Mouse (Mus musculus) ES-Bruce4 (cell line): ENCODE measurements around the gene Trmt1.

ENCODE experiments used
- CTCF ChIP-seq: IDR thresholded peaks from one replicate; pipeline ENCODE4 v1.8.1; 2011; ENCODE audit warnings: low read depth, low read length
- EP300 ChIP-seq: IDR thresholded peaks from 2 replicates; pipeline ENCODE4 v1.6.1; 2011; ENCODE audit warnings: low read depth, low read length; ENCODE audit not compliant: insufficient read depth
- POLR2A ChIP-seq: IDR thresholded peaks from one replicate; pipeline ENCODE4 v1.8.1; 2011; ENCODE audit warnings: low read length; ENCODE audit not compliant: insufficient read depth

DNA sequence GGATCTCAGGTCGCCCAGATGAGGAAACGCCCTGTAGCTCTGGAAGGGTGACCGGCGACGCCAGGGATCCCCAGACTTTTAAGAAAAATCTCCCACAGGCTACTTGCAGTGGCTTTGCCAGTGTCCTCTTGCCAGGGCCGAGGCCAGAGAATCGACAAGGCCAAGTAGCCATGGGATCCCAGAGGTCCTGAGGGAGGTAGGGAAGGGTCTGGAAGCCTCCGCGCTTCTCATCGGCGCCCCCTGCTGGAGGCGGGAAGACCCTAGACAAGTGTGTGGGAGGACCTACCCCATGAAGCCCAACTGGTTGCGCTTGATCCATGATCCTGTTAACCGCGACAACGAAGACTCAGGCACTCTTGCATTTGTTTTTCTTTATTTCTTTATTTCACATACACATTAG, 18.2 kb downstream of the Trmt1 start:
- no peak for TF ChIP-seq EP300
- TF ChIP-seq POLR2A: no peak
- TF ChIP-seq CTCF: peak; percentile 94
